Mouse (Mus musculus) common myeloid progenitor, adult 5-6 weeks (primary cell): ENCODE measurements around the gene Ide. TPM values are rescaled to one million over a fixed set of nuclear protein-coding genes. Genes with fewer than 3 reads are reported as not detected.

Experiments used
- ATAC-seq: replicated peaks from 2 replicates; pipeline ENCODE4 v1.8.0; 2016; ENCODE audit warnings: low read depth, mild to moderate bottlenecking, moderate TSS enrichment, inconsistent platforms; ENCODE audit not compliant: poor library complexity, severe bottlenecking
- total RNA-seq: library from RNA; stranded (forward); fragments of 200-1000, 187-1606 nt; gene quantifications from 2 replicates; pipeline ENCODE4 v1.2.3, GENCODE M21; 2017

The Ide gene
- total RNA-seq, 1 experiment from 2014 or later: 100 TPM

GRCm38 (mm10) chr19:37233561-37234539 lies 103.8 kb downstream of the Ide start:
- peak; percentile 28 for ATAC-seq

GRCm38 (mm10) chr19:37232598-37232997 lies 105.1 kb downstream of the Ide start:
- peak; percentile 55 for ATAC-seq

- ATAC-seq: no peak
Measured at GRCm38 (mm10) chr19:37225197-37225862, 112.3 kb downstream of the Ide start.

Other genes starting within 250 kb of the Ide start
- 77.4 and 101 TPM in 2 replicates for gene March5, start 130.3 kb downstream of the Ide start, total RNA-seq
- 0.53 and 1.3 TPM in 2 replicates for gene Cpeb3, start 129.3 kb downstream of the Ide start, total RNA-seq
- 184 and 195 TPM in 2 replicates for gene Kif11, start 38.6 kb upstream of the Ide start, total RNA-seq
- gene Hhex, start 97.0 kb upstream of the Ide start, total RNA-seq: 47.6 and 72.5 TPM in 2 replicates
- gene Exoc6, start 212.6 kb upstream of the Ide start, total RNA-seq: 108 and 109 TPM in 2 replicates